Mouse (Mus musculus): ENCODE data around the gene Thbs3.

Thbs3 gene

GRCm38 (mm10) chr3:89250435-89251040, 35.6 kb downstream of the Thbs3 start:
- DNase-seq (ENCODE audit: low spot score), result no peak

- no peak for DNase-seq (ENCODE audit: low spot score)
These were observed 36.5 kb downstream of the Thbs3 start for GRCm38 (mm10) chr3:89251365-89251895.

GRCm38 (mm10) chr3:89254994-89255393, 40.0 kb downstream of the Thbs3 start:
- DNase-seq (ENCODE audit: low spot score), result no peak

- DNase-seq (ENCODE audit: low spot score), result no peak
These were observed 41.2 kb downstream of the Thbs3 start for GRCm38 (mm10) chr3:89256177-89256576.

GRCm38 (mm10) chr3:89259076-89259475, 44.1 kb downstream of the Thbs3 start, which contains the start of gene Dpm3:
TSS of gene Dpm3 (plus strand) at chr3:89259358.
- DNase-seq (ENCODE audit: low spot score), result no peak

GRCm38 (mm10) chr3:89260211-89260610, 45.2 kb downstream of the Thbs3 start:
- no peak for DNase-seq (ENCODE audit: low spot score)

GRCm38 (mm10) chr3:89262417-89262816, 47.4 kb downstream of the Thbs3 start:
- DNase-seq (ENCODE audit: low spot score), result no peak

- no peak for DNase-seq (ENCODE audit: low spot score)
These were observed 51.5 kb downstream of the Thbs3 start for GRCm38 (mm10) chr3:89266439-89266893.

- DNase-seq (ENCODE audit: low spot score), result no peak
These were observed 53.9 kb downstream of the Thbs3 start for GRCm38 (mm10) chr3:89268916-89269315.

- peak; percentile 75 for DNase-seq (ENCODE audit: low spot score)
These were observed 55.2 kb downstream of the Thbs3 start, which contains the start of gene Slc50a1 for GRCm38 (mm10) chr3:89270051-89270755. TSS of gene Slc50a1 (minus strand) at chr3:89270570.

GRCm38 (mm10) chr3:89270891-89271290, 55.9 kb downstream of the Thbs3 start:
- peak; percentile 41 for DNase-seq (ENCODE audit: low spot score)

- no peak for DNase-seq (ENCODE audit: low spot score)
These were observed 56.8 kb downstream of the Thbs3 start for GRCm38 (mm10) chr3:89271760-89272159.

GRCm38 (mm10) chr3:89276061-89276460, 61.1 kb downstream of the Thbs3 start:
- no peak for DNase-seq (ENCODE audit: low spot score)

Measured in ovary, adult 18-20 months (tissue).